Comparison of ENCODE assay signal across 8 mouse cellular contexts in the genomic region with DNA sequence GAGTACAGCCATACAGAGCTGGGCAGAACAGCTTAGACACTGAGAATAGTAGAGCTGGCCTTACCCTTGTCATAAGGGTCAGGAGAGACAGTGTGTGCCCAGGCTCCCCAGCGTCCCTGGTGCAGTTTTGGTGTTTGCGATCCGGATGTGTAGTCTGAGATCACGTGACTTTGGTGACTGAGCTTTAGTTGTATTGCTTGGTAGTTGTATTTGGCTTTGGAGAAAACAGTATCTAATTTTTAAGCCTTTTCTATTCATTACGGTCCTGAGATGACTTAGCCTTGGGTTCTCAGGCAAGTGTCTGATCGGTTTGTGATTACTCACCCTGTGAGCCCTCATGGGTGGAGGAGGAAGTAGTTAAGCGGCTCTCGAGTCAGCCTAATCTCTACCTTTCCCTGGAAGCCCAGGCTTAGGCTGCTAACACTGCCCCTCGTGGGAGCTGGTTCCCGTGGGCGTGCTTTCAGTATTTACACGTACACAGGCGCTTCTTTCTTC. TPM values are rescaled to one million over a fixed set of nuclear protein-coding genes. Genes with fewer than 3 reads are reported as not detected.
DNase-seq lines count a peak whose midpoint lies in the region; ATAC-seq and TF ChIP-seq lines count a peak whose summit lies in the region.

No protein-coding gene starts in this region.

- ATAC-seq in kidney, embryonic 15.5 days (replicated peaks; ENCODE audit: low FRiP score): 0 out of 2 replicates have a peak, but pooled peaks have one; percentile 25
- ATAC-seq in intestine, postnatal 0 days: peak; percentile 84
- no peak for ATAC-seq in forebrain, embryonic 15.5 days (replicated peaks)

- H3K4me3 ChIP-seq in kidney, embryonic 15.5 days (replicated peaks): no peak overlapping the region
- peak overlapping the region; percentile 47 for H3K4me3 ChIP-seq in bone marrow, adult 2 months (replicated peaks; ENCODE audit: control insufficient read depth, low read depth, low read length)
- H3K4me3 ChIP-seq in intestine, postnatal 0 days (ENCODE audit: low read depth, low read length): peak overlapping the region; percentile 15
- no peak overlapping the region for H3K4me3 ChIP-seq in forebrain, embryonic 15.5 days

- H3K36me3 ChIP-seq in kidney, embryonic 15.5 days: no peaks in the 10 kb centered on the region
- H3K36me3 ChIP-seq in intestine, postnatal 0 days (ENCODE audit: control insufficient read depth, insufficient read depth): no peaks in the 10 kb centered on the region
- no peaks in the 10 kb centered on the region for H3K36me3 ChIP-seq in forebrain, embryonic 15.5 days

- 60% methylated on average over 13 of the region's 13 CpGs for WGBS in kidney, embryonic 15.5 days
- WGBS in bone marrow, adult 2 months: 6% methylated on average over 13 of the region's 13 CpGs
- 42% methylated on average over 13 of the region's 13 CpGs for WGBS in intestine, postnatal 0 days
- WGBS in forebrain, embryonic 15.5 days: 76% methylated on average over 13 of the region's 13 CpGs

- no peak for DNase-seq in kidney, adult 11 months
- peak; percentile 5 to 13 for DNase-seq in natural killer cell, adult 2 months (ENCODE audit: low spot score in 2 of 2)
- DNase-seq in T-cell, adult 2 months (ENCODE audit: low spot score): no peak
- DNase-seq in right cerebral cortex, postnatal 25 days: no peak

- H3K4me2 ChIP-seq in kidney, embryonic 15.5 days: no peak overlapping the region
- H3K4me2 ChIP-seq in intestine, postnatal 0 days (replicated peaks; ENCODE audit: low read depth): peak overlapping the region; percentile 52
- H3K4me2 ChIP-seq in forebrain, embryonic 15.5 days (replicated peaks): no peak overlapping the region

- peaks cover 7% of the 10 kb centered on the region for H3K4me1 ChIP-seq in kidney, embryonic 15.5 days
- no peaks in the 10 kb centered on the region for H3K4me1 ChIP-seq in bone marrow, adult 2 months (ENCODE audit: control insufficient read depth, insufficient read depth, low read length)
- no peaks in the 10 kb centered on the region for H3K4me1 ChIP-seq in intestine, postnatal 0 days (replicated peaks; ENCODE audit: control insufficient read depth, insufficient read depth, low read length)
- peaks cover 6% of the 10 kb centered on the region for H3K4me1 ChIP-seq in forebrain, embryonic 15.5 days

- no peak for TF ChIP-seq POLR2A in bone marrow, adult 2 months (IDR thresholded peaks at IDR 0.05; ENCODE audit: borderline replicate concordance, control insufficient read depth, low read depth, low read length)

- no peak overlapping the region for H3K27ac ChIP-seq in kidney, embryonic 15.5 days
- peak overlapping the region; percentile 4; the same call in 1 of the 2 replicates for H3K27ac ChIP-seq in bone marrow, adult 2 months (ENCODE audit: control insufficient read depth, insufficient read depth, low read depth, low read length, poor library complexity)
- H3K27ac ChIP-seq in intestine, postnatal 0 days (ENCODE audit: low read depth, low read length): peak overlapping the region; percentile 4
- no peak overlapping the region for H3K27ac ChIP-seq in forebrain, embryonic 15.5 days (replicated peaks)

- H3K9me3 ChIP-seq in kidney, embryonic 15.5 days (replicated peaks): no peaks in the 10 kb centered on the region
- no peaks in the 10 kb centered on the region for H3K9me3 ChIP-seq in intestine, postnatal 0 days (ENCODE audit: control insufficient read depth)
- no peaks in the 10 kb centered on the region for H3K9me3 ChIP-seq in forebrain, embryonic 15.5 days

- H3K27me3 ChIP-seq in kidney, embryonic 15.5 days: no peaks in the 10 kb centered on the region
- H3K27me3 ChIP-seq in intestine, postnatal 0 days (replicated peaks; ENCODE audit: control insufficient read depth, insufficient read depth, low read length): no peaks in the 10 kb centered on the region
- no peaks in the 10 kb centered on the region for H3K27me3 ChIP-seq in forebrain, embryonic 15.5 days

- H3K9ac ChIP-seq in kidney, embryonic 15.5 days: no peak overlapping the region
- H3K9ac ChIP-seq in intestine, postnatal 0 days (ENCODE audit: low read depth, low read length): no peak overlapping the region
- H3K9ac ChIP-seq in forebrain, embryonic 15.5 days (replicated peaks): no peak overlapping the region

- no peak for TF ChIP-seq CTCF in bone marrow, adult 2 months (IDR thresholded peaks at IDR 0.05; ENCODE audit: control insufficient read depth, insufficient read depth, low read length)
- peak; percentile 11; the same call in 1 of the 2 replicates for TF ChIP-seq CTCF in intestine, postnatal 0 days (IDR thresholded peaks at IDR 0.05; ENCODE audit: low read depth)

RNA-seq across cellular contexts. Expression of a gene that starts 6.1 kb away (rescaled TPM):
- polyA plus RNA-seq in kidney, embryonic 15.5 days (2015; fragmentation: Nextera tagmentation; extraction: Ambion mirVana): 13.4 and 14.1 TPM in 2 replicates
- 0.70 and 2.8 TPM in 2 replicates for polyA plus RNA-seq in bone marrow, adult 2 months (2011; ENCODE audit: insufficient read depth, insufficient read length, low replicate concordance, missing spikeins)
- 12.2 and 13.4 TPM in 2 replicates for polyA plus RNA-seq in intestine, postnatal 0 days (2015; fragmentation: Nextera tagmentation; extraction: Ambion mirVana)
- polyA plus RNA-seq in forebrain, embryonic 15.5 days (2015; fragmentation: Nextera tagmentation; extraction: Ambion mirVana): 17.4 and 18.5 TPM in 2 replicates

Comparison
In these comparisons a context has a peak if more than half of its experiments do, and no peak if none do; other contexts are left out.
1. H3K27ac ChIP-seq: peak in bone marrow, adult 2 months (single experiment) and intestine, postnatal 0 days (single experiment); none in kidney, embryonic 15.5 days (single experiment) and forebrain, embryonic 15.5 days (single experiment).
2. H3K4me3 ChIP-seq: peak in bone marrow, adult 2 months (single experiment) and intestine, postnatal 0 days (single experiment); none in kidney, embryonic 15.5 days (single experiment) and forebrain, embryonic 15.5 days (single experiment).
3. DNase-seq: peak in natural killer cell, adult 2 months (2 of 2); none in kidney, adult 11 months (single experiment), T-cell, adult 2 months (single experiment) and right cerebral cortex, postnatal 25 days (single experiment).